Mouse (Mus musculus): Measurements from ENCODE around the gene Cntnap1. TPM values are rescaled to one million over a fixed set of nuclear protein-coding genes. Genes with fewer than 3 reads are reported as not detected.

Gene Cntnap1
- polyA plus RNA-seq, 1 experiment from 2014 or later = 0.24 TPM

DNA sequence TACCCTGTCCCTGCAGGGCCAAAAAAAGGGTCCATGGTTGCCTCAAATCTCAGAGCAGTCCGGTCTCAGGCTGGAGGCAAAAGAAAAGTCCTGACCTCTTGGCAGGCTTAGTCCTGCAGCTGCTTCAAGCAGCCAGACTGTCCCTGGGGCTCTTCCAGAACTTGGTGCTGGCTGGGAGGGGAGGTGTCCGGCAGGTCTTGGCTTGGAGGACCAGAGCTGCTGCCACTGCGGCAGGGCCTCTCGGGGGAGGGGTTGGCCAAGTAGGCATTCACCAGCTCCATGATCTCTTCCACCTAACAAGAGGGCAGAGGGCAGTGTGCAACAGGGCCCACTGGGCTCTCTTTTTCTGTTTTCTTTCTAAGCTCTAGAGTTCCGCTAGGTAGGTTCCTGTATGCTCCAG is 7.6 kb upstream of the Cntnap1 start:
- TF ChIP-seq CTCF (IDR thresholded peaks at IDR 0.05) (no peak), EP300 (IDR thresholded peaks at IDR 0.05) (no peak)
- Histone ChIP-seq H3K9me3 (ENCODE audit: low read length) (no peaks in the 10 kb centered on the region), H3K4me1 (ENCODE audit: insufficient read depth, low read depth, low read length) (peaks cover 2% of the 10 kb centered on the region; the same call in 1 of the 2 replicates), H3K4me3 (ENCODE audit: low read depth, low read length) (no peak overlapping the region), H3K27ac (ENCODE audit: low read length) (peak overlapping the region; percentile 10; the same call in 1 of the 2 replicates), H3K27me3 (replicated peaks; ENCODE audit: insufficient read depth, low read length) (no peaks in the 10 kb centered on the region; the same call in 1 of the 2 replicates), H3K9ac (replicated peaks; ENCODE audit: low read depth) (no peak overlapping the region), H3K36me3 (ENCODE audit: insufficient read depth, low read length) (peaks cover 22% of the 10 kb centered on the region), H3K4me2 (replicated peaks; ENCODE audit: low read depth, low read length) (no peak overlapping the region)
- ATAC-seq (peak; percentile 34), DNase-seq (ENCODE audit: low spot score) (peak; percentile 73)
- WGBS = 51% methylated on average over 5 of the region's 5 CpGs

DNA sequence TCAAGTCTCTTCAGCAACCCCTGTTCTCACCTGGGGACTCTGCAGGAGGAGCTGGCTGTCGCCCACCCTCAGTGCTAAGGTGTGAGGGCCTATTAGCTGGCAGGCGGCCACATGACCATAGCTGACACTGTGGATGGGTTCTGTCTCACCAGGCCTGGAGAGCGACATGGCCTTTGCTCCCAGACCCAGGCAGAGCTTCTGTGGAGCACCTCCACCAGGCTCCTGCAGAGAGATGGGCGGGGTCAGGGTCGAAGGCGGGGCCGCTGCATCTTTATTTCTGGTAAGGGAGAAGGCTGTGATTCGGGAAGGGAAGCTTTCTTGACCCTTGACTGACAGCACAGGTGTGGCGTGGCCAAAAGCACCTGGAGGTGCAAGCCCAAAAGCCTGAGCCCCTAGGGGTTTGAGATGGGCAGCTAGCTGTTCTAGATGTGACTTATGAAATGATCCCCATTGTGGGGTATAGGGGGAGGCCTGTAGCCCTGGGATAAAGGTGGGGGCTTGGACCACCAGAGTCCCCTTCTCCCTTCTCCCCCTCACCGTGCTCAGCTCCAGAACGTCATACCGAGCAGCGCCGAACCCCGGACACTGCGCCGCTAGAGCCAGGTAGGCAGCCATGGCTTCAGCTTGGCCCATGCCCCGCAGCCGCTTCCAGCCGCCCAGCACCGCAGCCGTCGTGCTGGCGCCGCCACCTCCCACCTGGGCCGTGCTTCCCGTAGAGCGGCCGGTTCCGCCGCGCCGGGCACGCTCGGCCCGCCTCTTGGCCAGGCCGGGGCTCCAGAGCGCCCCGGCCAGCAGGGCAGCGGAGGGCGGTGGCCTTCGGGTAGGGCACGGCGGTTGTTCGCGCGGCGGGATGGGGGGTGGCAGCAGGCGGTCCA is 6.6 kb upstream of the Cntnap1 start:
- Histone ChIP-seq H3K9me3 (ENCODE audit: low read length) (no peaks in the 10 kb centered on the region), H3K4me3 (ENCODE audit: low read depth, low read length) (no peak overlapping the region), H3K4me2 (replicated peaks; ENCODE audit: low read depth, low read length) (no peak overlapping the region), H3K27ac (ENCODE audit: low read length) (no peak overlapping the region; the same call in 1 of the 2 replicates), H3K9ac (replicated peaks; ENCODE audit: low read depth) (no peak overlapping the region), H3K27me3 (replicated peaks; ENCODE audit: insufficient read depth, low read length) (no peaks in the 10 kb centered on the region; the same call in 1 of the 2 replicates), H3K4me1 (ENCODE audit: insufficient read depth, low read depth, low read length) (peaks cover 6% of the 10 kb centered on the region; the same call in 1 of the 2 replicates), H3K36me3 (ENCODE audit: insufficient read depth, low read length) (peaks cover 23% of the 10 kb centered on the region)
- ATAC-seq (no peak), DNase-seq (ENCODE audit: low spot score) (no peak)
- no peak for TF ChIP-seq EP300 (IDR thresholded peaks at IDR 0.05)
- no peak for TF ChIP-seq CTCF (IDR thresholded peaks at IDR 0.05)
- WGBS = 60% methylated on average over 49 of the region's 49 CpGs

DNA sequence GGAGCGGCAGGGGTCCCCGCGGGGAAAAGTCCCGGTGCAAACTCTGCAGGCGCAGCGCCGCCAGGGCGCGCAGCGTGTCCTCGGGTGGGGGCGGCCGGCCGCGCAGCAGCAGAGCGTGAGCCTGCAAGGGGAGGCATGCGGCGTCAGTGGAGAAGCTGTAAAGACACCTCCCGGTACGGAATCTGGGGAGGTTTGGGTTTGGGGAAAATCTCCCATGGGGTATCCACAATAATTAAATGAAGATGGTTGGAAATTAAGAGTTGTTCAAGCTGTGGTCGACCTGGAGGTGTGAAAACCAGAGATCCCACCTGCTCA is 6.0 kb upstream of the Cntnap1 start:
- Histone ChIP-seq H3K27ac (ENCODE audit: low read length) (no peak overlapping the region), H3K4me3 (ENCODE audit: low read depth, low read length) (no peak overlapping the region), H3K27me3 (replicated peaks; ENCODE audit: insufficient read depth, low read length) (no peaks in the 10 kb centered on the region; the same call in 1 of the 2 replicates), H3K9ac (replicated peaks; ENCODE audit: low read depth) (no peak overlapping the region), H3K9me3 (ENCODE audit: low read length) (no peaks in the 10 kb centered on the region), H3K4me2 (replicated peaks; ENCODE audit: low read depth, low read length) (no peak overlapping the region), H3K36me3 (ENCODE audit: insufficient read depth, low read length) (peaks cover 23% of the 10 kb centered on the region), H3K4me1 (ENCODE audit: insufficient read depth, low read depth, low read length) (peaks cover 12% of the 10 kb centered on the region; the same call in 1 of the 2 replicates)
- DNase-seq (ENCODE audit: low spot score) = no peak
- TF ChIP-seq CTCF (IDR thresholded peaks at IDR 0.05) (no peak), EP300 (IDR thresholded peaks at IDR 0.05) (no peak)
- WGBS = 42% methylated on average over 21 of the region's 21 CpGs
- no peak for ATAC-seq

DNA sequence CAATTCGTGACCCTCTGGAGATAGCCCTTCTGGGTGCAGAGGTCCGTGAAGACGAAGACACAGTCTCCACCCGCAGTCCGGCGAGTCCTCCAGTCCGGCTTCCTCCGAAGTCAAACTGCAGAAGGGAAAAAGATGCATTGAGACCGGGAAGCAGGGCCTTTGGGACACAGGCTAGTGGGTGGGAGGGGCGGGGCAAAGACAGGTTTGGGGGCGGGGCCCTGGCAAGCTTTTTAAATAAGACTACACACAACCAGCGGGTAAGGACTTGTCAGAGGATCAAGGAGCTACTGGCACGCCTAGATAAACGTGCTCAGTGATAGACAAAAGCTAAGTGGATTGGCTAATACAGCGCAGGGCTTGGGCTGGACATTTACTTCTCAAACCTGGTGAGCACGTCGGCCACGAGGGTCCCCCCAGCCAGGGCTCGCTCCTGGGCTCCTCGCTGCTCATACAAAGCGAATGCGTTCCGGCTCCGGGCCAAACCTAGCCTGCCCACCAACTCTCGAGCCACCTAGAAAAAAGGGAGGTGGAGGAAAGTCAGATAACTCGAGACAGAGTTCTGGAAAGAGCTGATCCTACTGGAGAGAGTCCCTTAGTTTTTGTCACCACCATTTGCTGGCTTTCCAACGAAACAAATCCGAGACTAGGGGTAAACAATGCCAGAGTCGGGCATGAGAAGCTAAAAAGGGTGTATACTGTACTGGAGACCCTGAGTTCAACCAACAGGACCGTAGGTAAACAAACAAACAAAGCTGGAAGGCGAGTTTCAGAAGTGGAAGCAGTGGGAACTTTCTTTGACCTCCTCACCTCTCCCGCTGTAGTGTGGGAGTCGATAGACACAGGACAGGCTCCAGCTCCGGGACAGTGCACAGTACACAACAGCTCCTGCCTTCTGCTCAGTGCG is 5.4 kb upstream of the Cntnap1 start:
- peaks cover 14% of the 10 kb centered on the region; the same call in 1 of the 2 replicates for H3K4me1 ChIP-seq (ENCODE audit: insufficient read depth, low read depth, low read length)
- TF ChIP-seq EP300 (IDR thresholded peaks at IDR 0.05) (no peak), CTCF (IDR thresholded peaks at IDR 0.05) (no peak)
- DNase-seq (ENCODE audit: low spot score) (peak; percentile 73), ATAC-seq (peak; percentile 44)
- WGBS = 42% methylated on average over 35 of the region's 35 CpGs
- H3K27me3 ChIP-seq (replicated peaks; ENCODE audit: insufficient read depth, low read length) = no peaks in the 10 kb centered on the region; the same call in 1 of the 2 replicates
- H3K27ac ChIP-seq (ENCODE audit: low read length) = no peak overlapping the region
- no peak overlapping the region for H3K9ac ChIP-seq (replicated peaks; ENCODE audit: low read depth)
- H3K4me3 ChIP-seq (ENCODE audit: low read depth, low read length) = no peak overlapping the region
- no peak overlapping the region for H3K4me2 ChIP-seq (replicated peaks; ENCODE audit: low read depth, low read length)
- no peaks in the 10 kb centered on the region for H3K9me3 ChIP-seq (ENCODE audit: low read length)
- peaks cover 23% of the 10 kb centered on the region for H3K36me3 ChIP-seq (ENCODE audit: insufficient read depth, low read length)

DNA sequence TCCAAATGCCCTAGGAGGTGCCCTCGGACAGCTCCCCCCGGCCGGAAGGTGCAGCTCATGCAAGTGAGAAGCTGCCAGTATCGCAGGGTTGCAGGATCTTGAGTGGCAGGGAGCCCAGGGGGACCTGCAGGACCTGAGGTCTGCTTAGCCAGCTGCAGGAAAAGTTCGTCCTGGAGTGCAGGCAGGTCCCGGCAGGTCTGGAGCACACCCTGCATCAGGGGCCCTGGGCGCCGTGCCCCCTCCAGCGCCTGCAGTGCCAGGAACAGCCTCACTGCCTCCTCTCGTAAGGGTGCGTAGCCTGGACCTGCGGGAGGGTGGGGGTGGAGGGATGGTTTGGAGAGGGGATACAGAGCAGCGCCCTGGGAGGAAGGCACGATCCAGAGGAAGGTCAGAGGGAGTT is 4.0 kb upstream of the Cntnap1 start:
- peaks cover 23% of the 10 kb centered on the region for H3K36me3 ChIP-seq (ENCODE audit: insufficient read depth, low read length)
- H3K9me3 ChIP-seq (ENCODE audit: low read length) = no peaks in the 10 kb centered on the region
- DNase-seq (ENCODE audit: low spot score) = no peak
- H3K4me1 ChIP-seq (ENCODE audit: insufficient read depth, low read depth, low read length) = peaks cover 14% of the 10 kb centered on the region; the same call in 1 of the 2 replicates
- TF ChIP-seq CTCF (IDR thresholded peaks at IDR 0.05) (no peak), EP300 (IDR thresholded peaks at IDR 0.05) (no peak)
- no peak for ATAC-seq
- no peak overlapping the region for H3K4me3 ChIP-seq (ENCODE audit: low read depth, low read length)
- no peaks in the 10 kb centered on the region; the same call in 1 of the 2 replicates for H3K27me3 ChIP-seq (replicated peaks; ENCODE audit: insufficient read depth, low read length)
- H3K27ac ChIP-seq (ENCODE audit: low read length) = no peak overlapping the region
- no peak overlapping the region for H3K9ac ChIP-seq (replicated peaks; ENCODE audit: low read depth)
- WGBS = 79% methylated on average over 14 of the region's 14 CpGs
- H3K4me2 ChIP-seq (replicated peaks; ENCODE audit: low read depth, low read length) = no peak overlapping the region

Measured in lung, postnatal 0 days (tissue).